Comparison of ENCODE assay signal across 17 mouse cellular contexts in genomic region chr11:38291289-38291688, GRCm38 (mm10).
"Had no signal": no experiment of that assay in that cellular context is flagged by ENCODE, and none has a peak within 500 bp of the region (broad histone marks: within the 10 kb centered on the region; RNA-seq: fewer than 3 reads in every experiment).

No protein-coding gene starts in this region.

- DNase-seq: left cerebral cortex, postnatal 4 days; liver; liver, embryonic 13.5 days; liver, postnatal 0 days; lung, adult 18-20 months; lung, adult 2 months; lung, embryonic 14.5 days; lung, postnatal 10 days; lung, postnatal 14 days; lung, postnatal 36 days; lung, postnatal 4 days; midbrain, embryonic 14.5 days had no signal

- ATAC-seq: liver, embryonic 12.5 days; liver, postnatal 0 days; lung, postnatal 0 days; midbrain, embryonic 13.5 days; midbrain, embryonic 15.5 days; midbrain, embryonic 16.5 days had no signal
